Mouse (Mus musculus) monocyte, adult 2 months (primary cell): ENCODE data around the gene Olfr1032.
"Not testable (repeated sequence)": the region's sequence is repeated elsewhere in the genome, so short reads cannot be mapped to it uniquely, and the experiment has no call there.

Experiments used
- DNase-seq, 2 experiments: peaks; one replicate each; pipeline ENCODE4 v3.0.0; 2022; ENCODE audit warnings: low spot score in 2 of 2, low read depth in 1 of 2

Gene Olfr1032

GRCm38 (mm10) chr2:86005240-86005639 lies at the start of gene Olfr1032:
Gene Olfr1032, plus strand, starts transcription at chr2:86005540.
- no peak for DNase-seq

- DNase-seq, result no peak
Observed at GRCm38 (mm10) chr2:85973595-85973994, 31.7 kb upstream of the Olfr1032 start, which contains the start of gene Olfr1029. Gene Olfr1029, plus strand, starts transcription at chr2:85973895.

GRCm38 (mm10) chr2:85978976-85979375 lies 26.4 kb upstream of the Olfr1032 start, which contains the start of gene Olfr1030:
Gene Olfr1030, plus strand, starts transcription at chr2:85979276.
- no peak for DNase-seq

GRCm38 (mm10) chr2:85990004-85990403 lies 15.3 kb upstream of the Olfr1032 start, which contains the start of gene Olfr1031:
Gene Olfr1031, plus strand, starts transcription at chr2:85990304.
- DNase-seq, result no peak

- not testable (repeated sequence) for DNase-seq
Observed at GRCm38 (mm10) chr2:86020406-86020805, 15.1 kb downstream of the Olfr1032 start, which contains the start of gene Olfr1033. Gene Olfr1033, plus strand, starts transcription at chr2:86020633.

GRCm38 (mm10) chr2:86021518-86021917 lies 16.2 kb downstream of the Olfr1032 start:
- DNase-seq, result not testable (repeated sequence)

GRCm38 (mm10) chr2:86045561-86045960 lies 40.2 kb downstream of the Olfr1032 start, which contains the start of gene Olfr1034:
Gene Olfr1034, plus strand, starts transcription at chr2:86045861.
- no peak for DNase-seq

- DNase-seq, result not testable (repeated sequence)
Observed at GRCm38 (mm10) chr2:86050777-86051176, 45.4 kb downstream of the Olfr1032 start.
